Mouse (Mus musculus): ENCODE measurements at regions not wholly inside any gene's neighbourhood (a gene's known extent, or its start where the extent isn't known, plus 50 kb on each side); places are given as distances from the start of the nearest gene placed in this dataset.

- in situ Hi-C loops (cut with MboI, MseI): loop anchor here in 1 of 2 experiments (5.0 kb wide), 1 partner anchor 45 kb away; no protein-coding TSS in a partner anchor
Observed at GRCm38 (mm10) chr16:29147766-29148165, 61.7 kb upstream of the Hrasls start.

DNA sequence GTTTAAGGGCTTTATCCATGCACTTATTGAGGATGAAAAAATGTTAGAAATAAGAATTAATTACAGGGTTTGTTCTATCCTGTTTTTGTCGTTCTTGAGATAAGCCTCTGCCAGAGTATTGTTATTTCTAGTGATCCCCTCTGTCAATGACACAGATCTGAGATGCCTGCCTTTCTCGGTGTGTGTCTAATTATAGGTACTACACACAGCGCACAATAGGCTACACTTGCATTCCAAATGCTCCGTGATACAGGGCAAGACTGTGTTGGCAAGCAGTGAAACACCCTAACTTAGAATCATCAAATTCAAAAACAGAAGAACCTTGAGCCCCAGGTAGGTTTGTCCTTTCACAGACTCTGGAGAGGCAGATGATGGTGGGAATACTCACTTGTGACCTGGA, 90.3 kb upstream of the Hrasls start:
- in situ Hi-C loops (cut with MboI, MseI): no loop called here

DNA sequence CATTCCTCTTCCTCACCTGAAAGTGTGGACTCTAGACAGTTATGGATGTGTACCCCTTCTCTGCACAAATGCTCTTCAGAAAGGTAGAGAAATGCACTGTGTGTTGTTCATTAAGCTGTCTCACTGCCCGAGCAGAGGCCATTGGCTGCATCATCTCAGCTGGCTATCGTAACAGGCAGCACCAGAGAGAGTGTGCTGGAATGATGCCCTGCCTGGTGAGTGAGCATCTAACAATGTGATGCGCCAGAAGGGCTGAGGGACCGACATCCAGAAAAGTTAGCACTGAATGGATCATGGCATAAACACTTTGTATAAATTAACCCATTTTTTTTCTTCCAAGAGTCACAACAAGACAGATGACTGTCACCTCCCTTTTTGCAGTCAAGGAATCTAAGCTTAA, 112.7 kb upstream of the Hrasls start:
- in situ Hi-C loops (cut with MboI, MseI): no loop called here

GRCm38 (mm10) chr16:29065961-29066360, 136.5 kb upstream of the Mb21d2 start:
- in situ Hi-C loops (cut with MboI, MseI): no loop called here

DNA sequence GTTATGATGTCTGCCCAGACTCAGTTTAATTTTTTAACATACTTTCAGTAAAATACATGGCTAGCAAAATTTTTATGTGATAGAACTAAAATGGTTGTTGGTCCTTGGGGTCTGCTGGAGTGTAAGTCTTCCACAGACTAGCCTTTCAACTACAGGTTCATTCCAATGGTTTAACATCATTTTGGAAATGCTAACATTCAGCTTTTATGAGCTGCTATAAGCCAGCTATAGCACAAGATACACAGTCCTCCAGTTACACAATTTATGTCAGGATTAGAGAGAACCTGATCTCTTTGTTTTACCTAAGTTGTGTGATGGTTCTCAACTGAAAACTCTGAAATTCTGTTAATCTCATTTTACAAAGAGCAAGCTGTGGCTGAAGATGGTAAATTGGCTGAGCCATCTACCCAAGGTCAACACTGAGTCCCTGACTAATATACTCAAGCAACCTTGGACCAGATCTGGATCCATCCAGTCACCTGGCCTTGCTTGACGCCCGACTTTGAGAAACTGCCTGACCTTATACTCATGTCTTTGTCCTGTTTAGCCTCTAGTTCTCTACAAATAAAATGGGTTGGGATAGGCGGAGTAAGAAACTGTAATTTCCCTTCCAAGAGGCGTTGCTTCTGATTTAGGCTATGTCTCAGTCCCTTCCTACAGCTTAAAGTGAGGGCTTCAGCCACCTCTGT, 135.8 kb upstream of the Mb21d2 start:
- in situ Hi-C loops (cut with MboI, MseI): no loop called here

GRCm38 (mm10) chr16:29063377-29063776, 133.9 kb upstream of the Mb21d2 start:
- in situ Hi-C loops (cut with MboI, MseI): no loop called here

- in situ Hi-C loops (cut with MboI, MseI): no loop called here
Observed at GRCm38 (mm10) chr16:29057076-29057475, 127.6 kb upstream of the Mb21d2 start.

- in situ Hi-C loops (cut with MboI, MseI): no loop called here
Observed at GRCm38 (mm10) chr16:29054423-29054822, 125.0 kb upstream of the Mb21d2 start.

GRCm38 (mm10) chr16:29046453-29046993, 117.0 kb upstream of the Mb21d2 start:
- in situ Hi-C loops (cut with MboI, MseI): loop anchor here in 1 of 2 experiments (25.0 kb wide), 1 partner anchor 466 kb away; no protein-coding TSS in a partner anchor

DNA sequence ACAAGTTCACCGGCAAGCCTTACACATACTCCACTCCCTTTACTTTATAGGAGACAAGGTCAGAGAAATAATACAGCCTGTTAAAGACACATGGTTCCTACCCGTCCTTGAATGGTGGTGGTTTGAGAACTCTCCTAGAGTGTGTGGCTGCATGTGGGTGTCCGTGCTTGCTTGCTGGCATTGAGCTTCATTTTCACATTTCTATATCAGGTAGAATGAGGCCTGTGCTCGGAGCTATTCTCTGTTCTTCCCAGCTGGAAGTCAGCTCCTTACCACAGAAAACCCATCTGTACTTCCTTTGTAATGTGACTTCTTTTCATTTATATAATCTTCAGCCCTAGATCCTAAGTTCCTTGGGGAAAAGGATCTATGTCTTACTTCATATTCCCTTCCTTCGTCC, 106.0 kb upstream of the Mb21d2 start:
- in situ Hi-C loops (cut with MboI, MseI): loop anchor here in 1 of 2 experiments (25.0 kb wide), 1 partner anchor 477 kb away; no protein-coding TSS in a partner anchor

DNA sequence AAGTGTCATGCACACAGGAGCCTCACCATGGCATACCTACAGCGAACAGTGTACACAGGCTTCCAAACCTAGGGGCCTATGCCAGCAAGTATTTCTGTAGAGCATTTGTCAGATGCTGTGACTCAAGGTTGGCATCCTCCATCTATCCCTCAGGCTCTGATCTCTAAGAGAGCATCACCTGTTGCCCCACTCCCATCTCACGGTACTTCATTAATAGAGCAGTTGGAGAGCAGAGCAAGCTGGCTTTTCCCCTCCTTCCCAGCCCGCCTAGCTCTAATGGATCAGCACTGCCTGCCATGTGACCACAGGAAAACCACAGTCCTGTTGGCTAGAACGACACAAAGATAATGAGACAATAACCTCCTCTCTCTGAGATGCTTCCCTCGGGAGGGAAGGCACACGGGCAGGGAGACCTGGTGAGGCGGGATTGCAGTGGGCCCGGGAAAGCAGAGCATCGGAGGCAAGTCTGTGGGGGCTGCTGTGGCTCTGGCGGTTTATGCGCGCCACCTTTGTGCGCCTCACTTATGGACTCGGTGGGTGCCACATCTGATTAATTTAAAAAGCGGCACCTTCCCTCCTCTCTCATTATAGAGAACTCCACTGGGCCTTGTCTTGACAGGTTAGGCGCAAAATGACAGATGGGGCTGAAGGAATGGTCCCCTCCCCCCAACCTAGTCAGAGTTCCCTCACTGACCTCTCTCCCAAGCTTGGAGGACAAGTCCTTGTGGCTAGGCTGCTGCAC, 104.8 kb upstream of the Mb21d2 start:
- in situ Hi-C loops (cut with MboI, MseI): loop anchor here in 1 of 2 experiments (5.0 to 25.0 kb wide), 2 partner anchors 52 to 478 kb away; no protein-coding TSS in a partner anchor

DNA sequence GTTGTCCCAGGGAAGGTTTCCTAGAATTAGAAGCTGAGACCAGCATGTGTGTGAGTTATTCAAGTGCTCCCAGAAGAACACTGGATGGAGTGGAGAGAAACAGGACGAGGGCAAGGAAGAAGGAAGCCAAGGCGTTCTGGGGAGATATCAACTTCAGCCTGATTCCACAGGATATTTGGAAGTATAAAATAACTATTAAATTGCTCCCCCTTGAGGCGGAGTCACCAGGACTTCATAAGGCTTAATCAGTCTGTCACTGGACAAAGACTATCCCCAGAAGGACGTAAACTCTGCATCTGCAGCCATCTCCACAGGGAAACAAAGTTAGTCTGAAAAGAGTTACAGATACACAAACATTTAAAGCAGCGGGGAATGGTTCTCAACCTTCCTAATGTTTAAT, 103.9 kb upstream of the Mb21d2 start:
- in situ Hi-C loops (cut with MboI, MseI): loop anchor here in 1 of 2 experiments (5.0 to 25.0 kb wide), 2 partner anchors 51 to 479 kb away; no protein-coding TSS in a partner anchor

- in situ Hi-C loops (cut with MboI, MseI): loop anchor here in 1 of 2 experiments (25.0 kb wide), 1 partner anchor 484 kb away; no protein-coding TSS in a partner anchor
Observed at GRCm38 (mm10) chr16:29027856-29028255, 98.4 kb upstream of the Mb21d2 start.

DNA sequence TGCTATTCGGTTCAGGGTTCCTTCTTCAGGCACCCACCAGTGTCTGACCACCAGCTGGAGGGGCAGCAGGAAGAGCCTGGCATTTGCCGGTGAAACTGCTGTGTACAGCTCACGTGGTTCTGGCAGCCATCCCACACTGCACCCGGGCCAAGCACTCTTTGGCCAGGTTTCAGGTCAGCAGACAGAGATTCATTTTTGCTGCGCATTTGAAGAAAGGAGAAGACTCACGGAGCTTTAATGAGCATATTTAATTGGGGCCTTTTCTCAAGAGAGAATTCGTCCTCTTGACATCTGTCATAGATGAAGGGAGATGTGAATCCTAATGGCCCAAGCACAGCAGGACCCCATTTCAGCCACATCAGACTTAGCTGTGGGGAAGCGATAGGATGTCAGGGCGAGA, 71.8 kb upstream of the Mb21d2 start:
- in situ Hi-C loops (cut with MboI, MseI): no loop called here

DNA sequence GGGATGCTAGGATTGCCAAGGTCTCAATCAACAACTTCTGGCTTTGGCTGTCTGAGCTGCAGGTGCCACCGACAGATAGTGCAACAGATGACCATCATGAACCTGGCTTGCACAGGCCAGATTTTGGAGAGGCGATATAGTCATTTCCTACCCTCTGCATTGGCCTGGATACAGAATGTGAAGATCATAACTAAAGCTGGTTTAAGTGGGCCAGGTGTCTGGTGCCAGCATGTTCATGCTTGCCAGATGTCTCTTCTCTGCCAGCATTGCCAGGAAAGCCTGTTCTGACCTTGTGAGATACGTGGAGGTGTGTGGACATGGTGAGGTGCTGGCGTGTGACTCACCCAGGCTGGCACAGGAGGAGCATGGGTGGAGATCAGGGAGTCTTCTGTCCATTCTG, 70.2 kb upstream of the Mb21d2 start:
- in situ Hi-C loops (cut with MboI, MseI): no loop called here

GRCm38 (mm10) chr16:28996629-28997028, 67.2 kb upstream of the Mb21d2 start:
- in situ Hi-C loops (cut with MboI, MseI): no loop called here

DNA sequence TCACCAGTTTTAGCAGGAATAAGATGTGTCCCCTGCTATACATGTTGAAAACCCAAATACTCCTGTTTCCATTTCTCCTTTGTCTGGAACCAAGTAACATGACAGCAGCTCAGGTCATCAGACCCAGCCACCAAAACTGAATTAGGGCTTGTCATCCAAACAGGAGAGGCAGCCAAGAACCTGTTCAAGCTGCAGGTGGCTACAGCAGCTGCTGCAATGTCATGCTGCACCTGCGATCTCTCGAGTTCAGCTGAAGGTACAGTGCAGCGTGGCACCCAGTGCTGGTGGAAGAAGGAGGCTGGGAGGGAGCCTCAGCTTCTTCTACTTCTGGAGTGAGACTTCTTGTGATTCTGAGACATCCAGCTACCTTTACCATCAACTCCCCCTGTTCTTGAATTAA, 61.2 kb upstream of the Mb21d2 start:
- in situ Hi-C loops (cut with MboI, MseI): no loop called here

GRCm38 (mm10) chr16:28984931-28985330, 55.5 kb upstream of the Mb21d2 start:
- in situ Hi-C loops (cut with MboI, MseI): loop anchor here in 1 of 2 experiments (5.0 kb wide), 1 partner anchor 47 kb away; no protein-coding TSS in a partner anchor

- in situ Hi-C loops (cut with MboI, MseI): loop anchor here in 1 of 2 experiments (5.0 kb wide), 1 partner anchor 49 kb away; no protein-coding TSS in a partner anchor
Observed at GRCm38 (mm10) chr16:28982901-28983300, 53.4 kb upstream of the Mb21d2 start.

Data from T-helper 17 cell (primary cell).